Mouse (Mus musculus): ENCODE data around the gene Tsc22d2. TPM values are rescaled to one million over a fixed set of nuclear protein-coding genes. Genes with fewer than 3 reads are reported as not detected.
"Not testable (repeated sequence)": the region's sequence is repeated elsewhere in the genome, so short reads cannot be mapped to it uniquely, and the experiment has no call there.

Tsc22d2 gene
- total RNA-seq, 2 experiments from 2014 or later, result 33.9 to 37.1 TPM

DNA sequence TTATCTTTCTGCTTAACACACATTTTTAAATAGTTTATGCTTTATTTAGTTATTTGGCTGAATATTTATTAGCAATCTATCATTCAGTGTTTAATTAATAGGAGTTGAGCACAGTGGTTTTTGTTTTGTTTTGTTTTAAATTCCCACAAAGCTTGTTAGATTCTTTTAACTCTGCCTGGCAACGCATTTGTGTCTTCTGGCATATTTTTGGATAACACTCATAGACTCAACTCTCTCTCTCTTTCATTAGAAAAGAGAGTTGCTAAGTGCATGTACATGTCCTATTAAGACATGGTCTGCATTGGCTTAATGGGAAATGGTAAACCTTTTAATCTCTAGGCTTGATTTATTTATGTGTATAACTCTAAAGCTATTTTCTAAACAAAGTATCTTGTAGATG, 14.3 kb downstream of the Tsc22d2 start:
- DNase-seq, result no peak

DNA sequence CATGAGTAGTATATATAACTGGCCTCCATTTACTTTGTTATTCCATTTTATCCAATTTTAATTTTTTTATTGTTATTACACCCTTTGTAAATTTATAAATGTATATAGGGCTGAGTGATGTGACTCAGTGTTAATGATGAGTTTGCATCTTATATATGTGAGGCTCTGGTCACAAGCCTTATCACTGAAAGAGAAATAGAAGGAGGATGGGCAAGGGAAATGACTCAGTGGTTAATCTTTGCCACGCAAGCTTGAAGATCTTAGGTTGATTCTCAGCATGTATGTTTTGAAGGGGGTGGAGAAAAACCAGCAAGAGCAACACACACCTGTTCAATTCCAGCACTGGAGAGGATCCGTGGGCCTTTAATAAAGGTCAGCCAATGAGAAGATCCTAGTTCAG, 19.9 kb downstream of the Tsc22d2 start:
- DNase-seq, result no peak

DNA sequence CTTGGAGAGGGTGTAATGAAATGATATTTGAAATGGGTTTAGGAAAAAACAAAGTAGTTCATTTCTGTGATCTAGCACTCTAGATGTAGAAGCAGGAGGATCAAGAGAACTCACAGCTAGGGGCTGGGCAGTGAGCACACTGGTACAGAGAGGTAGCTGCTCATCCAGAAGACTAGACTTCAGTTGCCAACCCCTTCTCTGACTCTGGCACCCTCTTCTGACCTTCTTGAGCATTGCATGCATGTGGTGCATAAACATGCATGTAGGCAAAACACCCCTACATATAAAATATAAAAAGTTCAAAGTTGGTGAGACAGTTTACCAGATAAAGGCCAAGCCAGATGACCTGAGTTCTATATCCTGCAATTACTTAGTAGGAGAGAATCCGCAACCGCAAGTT, 33.7 kb downstream of the Tsc22d2 start:
- no peak for DNase-seq

DNA sequence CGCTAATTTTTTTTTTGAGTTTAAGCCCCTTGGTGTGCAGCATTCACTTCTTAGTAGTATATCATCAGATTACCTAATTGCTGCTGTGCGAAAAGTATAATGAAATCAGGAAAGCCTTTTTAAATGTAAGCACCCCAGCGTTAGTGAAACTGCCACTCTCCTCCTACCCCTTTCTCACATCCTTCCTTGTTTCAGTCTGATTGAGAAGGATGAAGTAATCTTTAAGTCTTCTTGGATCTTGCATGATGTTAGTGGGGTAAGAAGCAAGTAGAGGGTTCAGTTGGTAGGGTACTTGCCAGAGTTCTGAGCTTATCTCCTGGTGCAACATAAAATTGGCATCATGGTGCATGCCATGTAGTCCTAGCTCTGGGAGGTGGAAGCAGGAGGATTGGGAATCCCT, 35.0 kb downstream of the Tsc22d2 start:
- DNase-seq, result no peak

DNA sequence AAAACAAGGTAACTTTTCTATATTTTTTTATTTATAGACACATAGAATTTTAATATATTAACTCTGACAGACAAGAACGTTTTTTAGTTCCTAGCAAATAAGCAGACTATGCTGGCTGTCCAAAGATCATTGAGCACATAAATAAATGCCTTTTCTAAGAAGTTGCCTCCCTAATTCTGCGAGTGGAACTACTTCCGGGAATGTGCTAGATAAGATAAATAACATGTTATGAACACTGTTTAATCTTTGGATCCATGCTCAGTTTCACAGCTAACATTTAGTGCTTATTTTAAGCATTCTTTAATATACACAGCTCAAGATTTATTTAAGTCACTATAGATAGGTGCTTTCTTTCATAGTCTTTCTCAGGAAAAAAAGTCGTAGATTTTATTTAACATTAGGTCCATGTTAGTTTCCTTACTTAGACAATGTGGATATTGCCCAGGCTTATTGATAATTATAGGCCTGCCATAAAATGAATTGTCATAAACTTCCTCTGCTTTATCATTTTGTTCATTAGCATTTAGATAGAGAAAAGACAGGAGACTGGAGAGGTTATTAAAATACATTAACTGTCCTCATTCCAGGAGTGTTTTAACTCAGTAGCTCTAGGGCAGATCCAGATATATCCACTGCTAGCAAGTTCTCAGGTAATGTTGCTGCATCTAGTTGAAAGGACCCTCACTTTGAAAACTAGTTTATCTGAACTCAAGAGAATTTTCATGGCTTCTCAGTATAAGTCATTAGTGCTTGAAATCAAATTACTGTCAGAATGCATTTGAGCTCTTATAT, 40.1 kb downstream of the Tsc22d2 start:
- DNase-seq, result no peak

DNA sequence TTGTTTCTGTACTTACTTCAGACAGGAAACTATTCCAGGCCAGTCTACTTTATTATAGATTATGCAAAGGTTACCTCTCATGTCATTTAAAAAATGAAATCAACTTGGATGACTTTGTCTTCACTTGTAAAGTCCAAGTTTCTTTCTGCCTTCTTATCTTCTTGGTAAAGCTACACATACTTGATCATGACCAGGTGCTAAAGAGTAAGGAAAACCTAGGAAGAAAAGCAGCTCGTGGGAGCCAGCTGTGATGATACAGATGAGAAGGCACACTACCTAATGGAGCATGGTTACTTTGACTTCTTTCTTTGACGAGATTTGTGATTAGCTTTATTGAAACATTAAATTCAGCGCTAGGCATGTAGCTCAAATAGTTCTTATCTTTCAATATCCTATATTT, 40.7 kb downstream of the Tsc22d2 start:
- no peak for DNase-seq

DNA sequence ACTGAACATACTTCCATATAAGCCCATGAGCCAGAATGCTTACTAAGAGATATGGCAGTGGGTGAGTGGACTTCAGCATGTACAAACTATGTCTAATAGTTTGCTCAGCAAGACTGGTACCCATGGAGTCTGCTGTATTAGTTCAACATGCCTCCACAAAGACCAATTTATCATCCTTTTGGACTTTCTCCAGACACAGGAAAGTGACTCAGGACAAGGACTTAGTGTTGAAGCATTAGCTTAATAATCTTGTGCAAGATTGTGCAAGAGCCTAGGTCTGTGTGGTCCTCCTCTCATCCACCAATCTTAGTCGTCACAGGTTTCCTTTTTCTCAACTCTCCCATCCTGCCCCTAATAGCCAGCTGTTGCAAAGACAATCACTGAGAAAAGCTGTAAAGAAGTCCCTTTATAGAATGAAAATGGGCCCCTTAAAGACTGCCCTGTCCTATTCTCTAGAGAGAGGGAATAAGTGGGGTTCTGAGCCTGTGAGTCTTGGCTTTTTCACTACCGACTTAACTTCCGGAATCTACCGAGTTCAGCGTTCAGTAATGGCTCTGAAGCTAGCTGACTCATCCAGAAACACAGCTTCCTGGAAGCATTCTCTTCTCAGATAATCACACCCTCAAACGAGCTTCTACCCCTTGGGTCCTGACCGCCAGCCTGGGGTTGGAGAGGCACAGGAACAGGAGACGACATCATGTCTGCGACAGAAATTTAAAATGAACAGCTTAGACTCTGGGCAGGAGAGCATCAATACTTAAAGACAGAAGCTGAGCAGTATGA, 55.3 kb downstream of the Tsc22d2 start:
- DNase-seq, result peak; percentile 7 to 45

DNA sequence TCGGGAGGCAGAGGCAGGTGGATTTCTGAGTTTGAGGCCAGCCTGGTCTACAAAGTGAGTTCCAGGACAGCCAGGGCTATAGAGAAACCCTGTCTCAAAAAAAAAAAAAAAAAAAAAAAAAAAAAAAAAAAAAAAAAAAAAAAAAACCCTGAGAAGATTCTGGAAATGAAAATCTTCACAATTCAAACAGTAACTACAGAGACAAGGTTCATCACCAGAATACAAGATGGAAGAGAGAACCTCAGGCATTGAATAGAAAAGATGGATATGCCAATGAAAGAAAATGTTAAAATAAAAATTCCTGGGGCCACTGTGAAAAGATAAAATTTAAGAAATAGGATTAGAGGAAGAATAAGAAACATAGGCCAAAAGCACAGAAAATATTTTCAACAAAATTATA, 60.8 kb downstream of the Tsc22d2 start:
- DNase-seq, result not testable (repeated sequence)

DNA sequence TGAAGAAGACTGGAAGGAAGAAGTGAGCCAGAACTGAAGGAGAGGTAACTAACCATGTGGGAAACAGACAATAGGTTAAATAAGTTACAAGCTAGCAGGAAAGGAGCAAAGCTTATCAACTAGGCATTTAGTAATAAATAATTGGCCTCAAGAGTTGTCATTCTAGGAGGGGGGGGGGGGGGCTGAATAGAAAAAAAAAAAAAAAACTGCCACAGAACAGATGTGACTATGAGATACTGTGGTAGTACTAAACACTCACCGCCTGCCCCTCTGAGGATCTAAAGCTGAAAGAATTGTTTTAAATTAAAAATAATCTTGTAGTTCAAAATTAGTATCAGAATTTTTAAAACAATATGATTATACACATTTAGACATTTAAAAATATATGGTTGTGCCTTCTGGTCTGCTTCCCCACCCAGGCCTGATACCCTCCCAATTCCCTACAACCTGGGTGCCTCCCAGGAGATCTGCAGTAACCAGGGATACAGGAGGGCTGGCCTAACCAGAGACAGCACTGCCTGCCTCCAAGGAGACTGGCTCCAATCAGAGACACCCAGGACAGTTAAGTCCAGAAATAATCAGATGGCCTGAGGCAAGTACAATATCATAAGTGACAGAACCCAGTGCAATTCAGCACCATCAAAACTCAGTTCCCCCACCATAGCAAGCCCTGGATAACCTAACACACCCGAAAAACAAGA, 64.4 kb downstream of the Tsc22d2 start:
- DNase-seq, result no peak

DNA sequence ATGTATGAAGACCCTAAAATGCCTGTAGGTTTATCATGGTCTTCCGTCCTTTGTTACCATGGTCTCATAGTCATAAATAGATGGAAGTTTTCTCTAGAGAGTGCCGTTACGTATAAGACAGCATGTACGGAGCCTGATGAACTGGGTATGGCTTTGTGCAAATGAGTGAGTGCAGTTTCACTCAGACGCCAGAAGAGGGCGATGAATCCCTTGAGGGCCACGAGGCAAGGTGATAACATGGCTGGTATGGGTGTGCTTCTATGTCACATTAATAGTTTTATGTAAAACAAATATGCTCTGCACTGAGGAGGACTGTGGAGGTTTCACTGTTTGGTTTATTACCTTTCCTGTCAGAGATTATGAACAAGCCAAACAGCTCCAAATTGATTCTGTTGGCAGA, 71.4 kb downstream of the Tsc22d2 start:
- no peak for DNase-seq

DNA sequence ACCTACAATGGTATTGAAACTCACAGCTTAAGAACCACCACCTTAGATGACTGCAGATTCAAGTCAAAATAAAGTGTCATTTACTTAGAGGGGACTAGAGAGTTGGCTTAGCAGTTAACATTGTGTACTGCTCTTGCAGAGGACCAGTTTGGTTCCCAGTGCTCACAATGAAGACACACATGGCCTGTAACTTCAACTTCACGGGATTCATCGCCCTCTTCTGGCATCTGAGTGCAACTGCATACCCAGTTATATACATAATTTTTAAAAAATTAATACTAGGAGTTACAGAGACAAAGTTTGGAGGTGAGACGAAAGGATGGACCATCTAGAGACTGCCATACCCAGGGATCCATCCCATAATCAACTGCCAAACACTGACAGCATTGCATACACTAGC, 72.6 kb downstream of the Tsc22d2 start:
- DNase-seq, result no peak

DNA sequence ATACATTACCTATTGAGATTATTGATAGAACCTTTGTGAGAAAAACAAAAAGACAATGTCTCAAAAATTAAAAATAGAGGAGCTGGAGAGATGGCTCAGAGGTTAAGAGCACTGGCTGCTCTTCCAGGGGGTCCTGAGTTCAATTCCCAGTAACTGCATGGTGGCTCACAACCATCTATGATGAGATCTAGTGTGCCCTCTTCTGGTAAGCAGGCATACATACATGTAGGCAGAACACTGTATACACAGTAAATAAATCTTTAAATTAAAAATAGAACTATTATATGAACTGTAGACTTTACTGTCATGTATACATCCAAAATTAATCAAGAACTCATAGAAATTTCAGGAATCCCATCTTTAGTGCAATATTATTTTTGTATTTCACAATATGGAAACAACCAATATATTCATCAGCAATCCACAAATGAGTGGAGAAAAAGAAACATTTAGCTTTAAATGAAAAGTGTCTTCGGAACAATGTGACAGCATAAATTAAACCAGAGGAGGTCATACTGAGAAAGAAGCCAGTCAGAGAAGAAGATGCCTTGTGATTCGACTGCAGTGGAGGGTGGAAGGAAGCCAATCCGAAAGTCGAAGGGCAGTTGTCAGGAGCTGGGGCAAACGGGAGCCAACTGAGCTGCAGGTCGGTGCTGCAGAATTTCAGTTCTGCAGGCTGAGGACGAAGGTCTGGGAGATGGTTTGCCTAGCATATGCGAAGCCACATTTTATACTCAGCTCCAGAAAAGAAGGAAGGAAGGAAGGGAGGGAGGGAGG, 73.7 kb downstream of the Tsc22d2 start:
- peak; percentile 34 to 41 for DNase-seq

DNA sequence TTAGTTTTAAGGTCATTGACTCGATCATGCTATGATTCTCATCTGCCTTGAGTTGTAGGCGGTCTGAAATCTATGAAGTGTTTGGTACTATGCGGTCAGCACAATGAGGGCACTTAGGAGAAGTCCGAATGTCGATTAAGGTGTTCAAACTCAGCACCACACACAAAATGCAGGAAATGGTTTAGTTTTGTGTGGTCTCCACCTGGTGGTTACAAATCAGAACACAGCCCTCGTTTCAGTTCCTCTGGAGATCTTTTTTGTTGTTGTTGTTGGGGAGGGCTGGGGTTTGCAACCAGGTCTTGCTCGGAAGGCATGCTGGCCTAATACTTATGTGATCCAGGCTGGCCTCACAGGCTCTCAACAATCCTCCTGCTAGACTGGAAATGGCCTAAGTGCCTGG, 76.3 kb downstream of the Tsc22d2 start:
- peak in 1 of 2 experiments; percentile 31 for DNase-seq

DNA sequence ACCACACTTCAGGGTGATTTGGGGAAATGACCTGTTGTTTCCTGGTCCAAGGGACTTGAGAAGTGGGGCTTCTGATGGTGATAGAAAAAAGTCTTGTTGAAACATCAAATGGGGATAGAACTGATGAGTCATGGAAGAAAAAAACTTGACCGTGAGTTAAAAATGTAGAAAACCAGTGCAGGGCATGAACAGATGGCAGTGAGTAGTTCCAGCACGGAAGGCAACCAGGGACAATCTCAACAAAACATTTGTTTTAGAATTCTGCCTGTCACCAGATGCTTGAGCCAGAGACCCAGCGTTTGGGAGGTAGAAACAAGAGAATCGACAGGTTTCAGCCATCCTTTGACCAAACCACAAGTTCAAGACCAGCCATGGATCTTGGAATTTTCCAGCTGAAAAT, 79.1 kb downstream of the Tsc22d2 start:
- DNase-seq, result no peak

DNA sequence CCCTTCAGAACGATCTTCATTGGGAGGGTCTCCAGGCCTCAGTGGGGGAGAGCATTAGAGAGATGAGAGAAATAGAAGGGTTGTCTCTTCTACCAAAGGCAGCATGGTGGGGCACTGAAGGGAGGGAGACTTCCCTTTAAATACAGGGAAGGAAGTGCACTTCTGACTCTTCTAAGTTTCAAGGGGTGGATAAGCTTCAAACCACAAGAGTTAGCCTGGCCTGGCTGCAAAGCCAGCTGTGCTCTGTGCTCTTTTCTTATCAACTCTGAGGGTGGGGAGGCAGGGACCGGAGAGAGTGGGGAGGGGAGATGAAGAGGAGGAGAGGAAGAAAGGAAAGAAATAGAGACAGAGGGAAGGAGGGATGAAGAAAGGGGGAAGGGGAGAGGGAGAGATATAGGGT, 87.4 kb downstream of the Tsc22d2 start:
- no peak for DNase-seq

DNA sequence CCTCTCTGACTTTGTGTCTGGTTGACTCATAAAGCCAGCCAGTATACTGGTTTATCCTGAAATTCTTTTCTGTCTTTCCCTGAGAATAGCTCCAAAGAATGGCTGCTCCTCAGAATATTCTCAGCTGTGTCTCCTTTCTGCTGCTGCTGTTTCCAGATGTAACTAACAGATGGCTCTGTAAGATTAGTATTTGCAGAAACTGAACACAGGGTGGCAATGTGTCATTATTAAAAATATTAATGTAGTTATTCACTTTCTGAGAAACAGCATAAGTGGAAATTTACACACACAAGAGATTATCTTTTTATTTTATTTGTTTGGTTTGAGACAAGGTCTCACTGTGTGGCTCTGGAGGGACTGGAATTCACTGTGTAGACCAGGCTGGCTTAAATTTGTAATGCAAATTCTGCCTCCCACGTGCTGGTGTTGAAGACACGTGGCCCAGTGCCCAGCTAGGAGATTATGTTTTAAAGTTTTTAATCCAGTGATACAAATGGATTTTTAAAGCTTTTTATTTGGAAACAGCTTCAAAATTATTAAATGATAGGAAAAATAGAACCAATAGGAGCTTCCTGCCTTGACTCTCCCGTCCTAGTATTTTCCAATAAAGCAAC, 89.3 kb downstream of the Tsc22d2 start:
- DNase-seq, result no peak

DNA sequence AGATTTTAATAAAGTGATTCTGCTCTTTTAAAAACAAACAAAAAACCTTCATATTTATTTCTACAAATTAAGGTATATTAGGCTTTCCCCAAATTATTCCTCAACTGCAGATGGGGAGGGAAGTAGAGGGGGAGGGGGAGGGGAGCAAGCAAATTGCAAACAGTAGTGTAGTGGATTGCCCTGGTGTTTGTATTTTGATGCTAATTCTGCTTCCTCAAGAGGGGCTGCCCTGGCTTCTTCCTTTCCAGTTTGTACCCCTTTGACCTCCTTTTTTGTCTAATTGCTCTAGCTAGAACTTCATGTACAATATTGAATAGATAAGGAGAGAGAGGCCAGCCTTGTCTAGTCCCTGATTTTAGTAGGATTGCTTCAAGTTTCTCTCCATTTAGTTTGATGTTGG, 90.2 kb downstream of the Tsc22d2 start:
- no peak for DNase-seq

DNA sequence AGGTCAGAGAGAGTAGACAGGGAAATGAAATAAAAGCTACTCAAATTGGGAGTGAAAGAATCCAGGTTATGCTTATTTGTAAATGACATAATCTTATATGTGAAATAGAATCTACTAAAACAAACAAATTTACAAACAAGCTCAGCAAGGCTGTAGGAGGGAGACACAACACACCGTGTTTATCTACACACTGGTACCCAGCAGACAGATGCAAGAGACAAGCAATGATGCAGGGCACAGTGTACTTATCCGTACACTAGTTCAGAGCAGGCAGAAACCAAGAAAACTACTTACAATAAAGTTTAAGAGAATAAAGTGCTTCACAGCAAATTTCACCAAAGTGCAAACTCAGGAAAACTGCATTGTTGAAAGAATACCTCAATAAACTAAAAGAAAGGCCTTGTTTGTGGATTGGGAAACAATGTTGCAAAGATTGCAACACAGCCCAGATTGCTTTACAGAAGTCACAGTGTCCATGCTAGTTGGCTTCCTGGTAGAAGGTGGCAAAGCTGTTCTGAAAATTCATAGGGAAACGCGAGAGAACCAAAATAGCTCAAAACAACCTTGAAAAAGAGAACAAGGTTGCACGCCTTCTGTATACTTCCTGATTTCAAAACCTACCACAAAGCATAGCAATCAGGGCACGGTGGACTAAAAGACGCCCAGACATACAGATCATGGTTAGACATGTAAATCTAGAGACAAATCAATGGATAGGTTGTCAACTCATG, 93.7 kb downstream of the Tsc22d2 start:
- DNase-seq, result peak; percentile 19 to 26

DNA sequence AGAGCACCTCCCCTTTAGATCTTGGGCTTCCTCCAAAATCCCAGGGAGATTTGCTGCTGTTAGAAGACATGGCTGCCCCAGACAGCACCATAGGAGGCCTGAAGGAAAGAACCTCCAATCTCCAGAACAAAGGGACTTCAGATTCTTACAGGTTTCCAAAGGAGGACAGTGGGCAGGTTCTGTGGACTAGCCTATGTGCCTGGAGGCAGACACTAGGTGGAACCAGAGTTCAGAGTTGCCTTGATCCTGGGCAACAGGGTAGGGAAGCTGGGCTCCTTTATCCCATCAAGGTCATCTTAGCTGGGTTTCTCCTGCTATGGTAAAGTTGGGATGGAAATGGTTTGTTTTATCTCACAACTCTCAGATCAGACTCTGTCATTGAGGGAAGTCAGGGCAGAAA, 97.1 kb downstream of the Tsc22d2 start:
- peak; percentile 44 to 52 for DNase-seq

DNA sequence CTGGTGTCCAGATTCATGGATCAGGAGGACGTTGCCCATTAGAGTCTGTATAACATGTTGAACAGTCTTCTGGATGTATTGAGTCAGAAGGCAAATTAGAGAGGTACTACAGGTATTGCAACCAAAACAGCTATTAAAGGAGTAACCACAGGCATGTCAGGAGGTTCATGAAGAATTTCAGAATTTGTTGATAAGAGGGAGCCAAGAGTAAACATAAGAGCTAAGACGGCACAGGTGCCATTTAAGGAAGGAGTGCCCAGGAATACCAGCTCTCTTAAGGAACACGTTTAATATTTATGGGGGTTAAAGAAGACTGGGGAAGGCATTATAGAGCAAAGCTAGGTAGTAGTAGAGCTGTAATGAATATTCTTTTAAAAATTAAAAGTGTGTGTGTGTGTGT, 98.2 kb downstream of the Tsc22d2 start:
- no peak for DNase-seq

DNA sequence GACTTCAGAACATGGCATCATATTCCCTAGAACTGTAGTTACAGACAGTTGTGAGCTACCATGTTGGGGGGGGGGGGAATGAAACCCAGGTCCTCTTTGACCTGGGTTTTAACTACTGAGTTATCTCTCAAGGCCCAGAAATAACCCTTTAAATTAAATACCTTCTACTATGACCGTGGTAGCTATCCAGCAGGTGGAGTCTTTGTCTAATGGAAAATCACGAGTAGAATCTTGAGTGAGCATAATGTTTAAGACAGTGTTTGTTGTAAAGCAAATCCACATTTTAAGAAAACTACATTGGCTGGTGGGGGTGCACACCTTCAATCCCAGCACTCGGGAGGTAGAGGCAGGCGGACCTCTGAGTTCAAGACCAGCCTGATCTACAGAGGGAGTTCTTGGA, 99.0 kb downstream of the Tsc22d2 start:
- no peak for DNase-seq
